Mouse (Mus musculus): ENCODE data around the gene Nup62.

Nup62 gene

DNA sequence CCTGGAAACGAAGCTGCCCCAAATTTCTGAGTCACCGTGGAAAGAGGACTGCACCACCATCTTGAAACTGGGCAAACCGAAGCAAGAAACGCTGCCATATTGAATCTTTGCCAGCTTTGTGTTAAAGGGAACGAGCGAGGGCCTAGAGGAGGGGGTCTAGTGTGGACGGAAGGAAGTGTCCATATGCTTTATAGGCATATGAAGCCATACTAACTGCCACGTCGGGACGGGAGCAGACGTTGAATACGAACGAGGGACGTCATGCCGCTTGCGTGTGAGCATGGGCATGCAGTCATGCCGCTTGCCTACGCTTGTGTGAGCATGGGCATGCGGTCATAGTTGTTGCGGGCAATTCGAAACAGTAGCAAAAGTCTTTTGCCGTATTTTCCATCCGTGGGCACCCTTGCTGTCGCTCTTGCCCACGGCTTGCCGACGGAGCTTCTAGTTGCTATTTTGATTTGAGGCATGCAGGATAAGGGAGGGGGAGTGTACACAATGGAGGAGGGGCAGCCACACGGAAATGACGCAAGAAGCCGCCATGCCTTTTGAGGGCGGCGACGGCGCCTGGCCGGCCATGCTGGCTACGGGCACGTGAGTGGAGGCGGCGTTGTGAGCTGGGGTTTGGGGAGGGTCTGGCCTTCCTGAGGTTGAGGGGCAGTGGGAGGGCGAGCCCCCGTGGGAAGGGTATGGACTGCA lies 33.7 kb downstream of the Nup62 start:
- peak; percentile 90 for DNase-seq (ENCODE audit: low spot score)

DNA sequence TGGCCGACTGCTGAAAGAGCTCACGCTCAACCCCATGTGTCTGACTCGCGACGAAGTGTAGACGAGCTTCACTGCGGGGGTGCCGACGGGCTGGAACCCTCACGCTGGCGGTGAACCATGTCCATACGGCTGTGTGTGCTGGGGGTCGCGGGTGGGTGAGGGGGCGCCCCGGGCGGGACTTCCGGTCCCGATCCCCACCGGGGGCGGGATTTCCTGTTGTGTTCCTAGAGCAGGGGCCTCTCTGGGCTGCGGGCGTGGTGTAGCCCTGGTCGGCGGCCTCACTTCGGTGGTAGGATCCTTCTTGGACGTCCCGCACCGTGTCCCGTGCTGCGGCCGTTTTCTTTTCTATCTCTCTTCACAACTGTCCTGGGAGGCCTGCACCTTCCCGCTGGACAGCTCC lies 34.3 kb downstream of the Nup62 start:
- no peak for DNase-seq (ENCODE audit: low spot score)

GRCm38 (mm10) chr7:44850789-44851624 lies 35.1 kb downstream of the Nup62 start:
- DNase-seq (ENCODE audit: low spot score): no peak

DNA sequence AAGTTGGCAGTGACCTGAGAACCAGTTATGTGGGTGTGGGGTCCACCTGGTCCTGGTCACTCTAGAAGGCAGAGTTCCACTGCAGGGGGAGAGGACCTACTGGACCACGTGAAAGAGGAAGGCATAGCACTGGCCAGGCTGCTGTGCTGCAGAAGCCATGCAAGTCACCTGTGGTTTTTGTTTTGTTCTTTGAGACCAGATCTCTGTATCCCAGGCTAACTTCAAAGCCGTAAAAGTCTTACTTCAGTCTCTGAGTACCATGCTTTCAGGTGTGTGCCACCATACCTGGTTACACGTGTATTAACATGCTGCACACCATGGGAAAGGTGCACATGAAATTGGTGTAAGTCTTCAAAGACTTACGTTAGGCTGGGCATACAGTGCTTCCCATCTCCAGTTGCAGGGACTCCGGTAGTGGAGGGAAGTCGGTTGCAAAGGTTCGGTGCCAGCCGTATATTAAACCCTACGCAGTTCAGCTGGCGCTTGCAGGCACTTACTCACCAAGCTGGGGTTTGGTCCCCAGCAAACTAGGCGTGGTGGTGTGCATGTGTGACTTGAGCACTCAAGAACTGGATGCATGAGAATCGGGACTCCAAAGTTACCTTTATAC lies 35.8 kb downstream of the Nup62 start:
- no peak for DNase-seq (ENCODE audit: low spot score)

- no peak for DNase-seq (ENCODE audit: low spot score)
Observed at GRCm38 (mm10) chr7:44852259-44853027, 36.6 kb downstream of the Nup62 start.

GRCm38 (mm10) chr7:44853065-44853464 lies 37.2 kb downstream of the Nup62 start:
- DNase-seq (ENCODE audit: low spot score): no peak

- no peak for DNase-seq (ENCODE audit: low spot score)
Observed at GRCm38 (mm10) chr7:44853596-44854355, 37.9 kb downstream of the Nup62 start.

GRCm38 (mm10) chr7:44854356-44855031 lies 38.6 kb downstream of the Nup62 start:
- DNase-seq (ENCODE audit: low spot score): no peak

DNA sequence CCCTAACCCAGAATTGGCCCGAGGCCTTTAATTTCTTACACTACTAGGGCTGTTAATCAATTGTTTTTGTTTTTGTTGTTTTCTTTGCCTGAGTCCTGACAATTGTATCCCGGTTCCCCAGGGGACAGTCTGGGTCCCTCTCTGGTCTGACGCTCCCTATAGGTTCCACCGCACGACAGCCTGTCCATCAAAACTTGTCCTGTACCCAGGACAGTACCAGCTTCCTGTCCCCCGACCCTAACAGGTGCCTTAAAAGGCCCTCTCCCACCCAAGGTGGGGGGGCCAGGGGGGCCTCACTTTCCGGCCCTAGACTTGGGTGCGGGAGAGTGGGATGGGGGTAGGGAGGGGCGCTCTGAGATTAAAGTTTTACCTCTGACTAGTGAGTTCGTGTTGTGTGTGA lies 39.1 kb downstream of the Nup62 start:
- no peak for DNase-seq (ENCODE audit: low spot score)

GRCm38 (mm10) chr7:44856265-44856916 lies 40.5 kb downstream of the Nup62 start:
- DNase-seq (ENCODE audit: low spot score): no peak

DNA sequence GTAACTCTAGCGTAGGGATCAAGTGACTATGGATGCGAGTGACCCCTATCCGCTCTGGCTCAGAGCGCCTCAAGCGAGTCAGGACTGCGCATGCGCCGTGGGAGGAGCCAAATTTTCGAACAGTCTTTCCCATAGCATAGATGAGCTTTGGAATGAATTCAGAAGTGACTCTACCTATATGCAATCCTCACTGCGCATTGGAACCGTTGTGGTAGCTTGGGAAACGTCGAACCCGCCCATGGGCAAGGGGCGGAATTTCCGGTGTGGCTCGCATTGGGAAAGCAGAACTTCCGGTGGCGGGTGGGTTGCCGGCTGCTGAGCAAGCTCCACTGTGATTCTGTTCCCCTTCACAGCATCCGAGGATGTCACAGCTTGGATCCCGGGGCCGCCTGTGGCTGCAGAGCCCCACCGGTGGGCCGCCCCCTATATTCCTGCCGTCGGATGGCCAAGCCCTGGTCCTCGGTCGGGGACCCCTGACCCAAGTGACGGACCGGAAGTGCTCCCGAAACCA lies 41.2 kb downstream of the Nup62 start, which contains the start of gene Pnkp:
Pnkp (plus strand) TSS at position 98 of the 511 bp plus-strand sequence.
- peak; percentile 91 for DNase-seq (ENCODE audit: low spot score)

DNA sequence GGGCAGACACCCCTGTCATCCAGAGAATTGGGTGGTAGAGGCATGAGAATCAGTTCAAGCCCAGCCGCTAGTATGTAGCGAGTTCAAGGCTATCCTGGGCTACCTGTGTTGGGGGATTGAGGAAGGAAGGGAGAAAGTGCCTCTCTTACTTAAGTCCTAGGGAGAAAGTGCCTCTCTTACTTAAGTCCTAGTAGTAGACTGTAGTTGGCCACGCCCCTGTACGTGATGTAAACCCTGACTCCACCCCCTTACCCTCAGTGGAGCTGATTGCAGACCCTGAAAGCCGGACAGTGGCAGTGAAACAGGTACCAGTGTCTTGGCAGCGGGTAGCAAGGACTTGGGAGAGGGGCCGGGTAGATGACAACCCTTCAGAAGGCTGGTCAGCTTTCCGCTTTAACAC lies 42.0 kb downstream of the Nup62 start:
- DNase-seq (ENCODE audit: low spot score): no peak

GRCm38 (mm10) chr7:44859896-44860295 lies 44.0 kb downstream of the Nup62 start:
- no peak for DNase-seq (ENCODE audit: low spot score)

GRCm38 (mm10) chr7:44860576-44861428 lies 44.9 kb downstream of the Nup62 start:
- no peak for DNase-seq (ENCODE audit: low spot score)

GRCm38 (mm10) chr7:44861429-44861816 lies 45.5 kb downstream of the Nup62 start:
- DNase-seq (ENCODE audit: low spot score): no peak

GRCm38 (mm10) chr7:44862434-44862833 lies 46.5 kb downstream of the Nup62 start:
- no peak for DNase-seq (ENCODE audit: low spot score)

- DNase-seq (ENCODE audit: low spot score): no peak
Observed at GRCm38 (mm10) chr7:44863210-44863609, 47.3 kb downstream of the Nup62 start.

GRCm38 (mm10) chr7:44863982-44864494 lies 48.1 kb downstream of the Nup62 start:
- no peak for DNase-seq (ENCODE audit: low spot score)
